Mouse (Mus musculus): ENCODE results near the gene Fbxw24.
"Not testable (repeated sequence)": the region's sequence is repeated elsewhere in the genome, so short reads cannot be mapped to it uniquely, and the experiment has no call there.

The Fbxw24 gene

DNA sequence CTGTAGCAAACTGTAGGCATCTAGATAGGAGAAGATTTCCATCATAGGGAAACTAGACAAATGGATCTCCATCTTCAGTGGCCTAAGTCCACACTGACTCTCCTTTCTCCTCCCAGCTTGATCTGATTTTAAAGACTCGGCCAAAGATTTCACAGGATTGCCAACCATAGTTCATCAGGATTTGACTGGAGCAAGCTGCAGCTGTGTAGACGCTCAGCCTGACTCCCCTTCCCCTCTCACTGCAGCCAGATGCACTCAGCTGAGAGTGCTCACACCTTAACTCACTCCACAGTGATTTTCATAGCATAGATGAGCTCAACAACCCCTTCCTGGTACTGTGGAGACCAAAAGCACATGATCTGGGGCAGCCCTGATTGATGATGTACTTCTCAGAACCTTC, at the start of gene Fbxw24:
Gene Fbxw24 (minus strand): TSS at position 101 of the 400 bp plus-strand sequence.
- DNase-seq: not testable (repeated sequence)

DNA sequence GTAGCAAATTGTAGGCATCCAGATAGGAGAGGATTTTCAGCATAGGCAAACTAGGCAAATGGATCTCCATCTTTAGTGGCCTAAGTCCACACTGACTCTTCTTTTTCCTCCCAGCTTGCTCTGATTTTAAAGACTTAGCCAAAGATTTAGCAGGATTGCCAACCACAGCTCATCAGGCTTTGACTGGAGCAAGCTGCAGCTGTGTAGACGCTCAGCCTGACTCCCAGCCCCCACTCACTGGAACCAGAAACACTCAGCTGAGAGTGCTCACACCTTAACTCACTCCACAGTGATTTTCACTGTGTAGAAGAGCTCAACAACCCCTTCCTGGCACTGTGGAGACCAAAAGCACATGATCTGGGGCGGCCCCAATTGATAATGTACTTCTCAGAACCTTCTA, 38.7 kb upstream of the Fbxw24 start, which contains the start of gene Fbxw25:
Gene Fbxw25 (minus strand): TSS at position 101 of the 400 bp plus-strand sequence.
- DNase-seq: not testable (repeated sequence)

GRCm38 (mm10) chr9:109606837-109607236, 19.0 kb downstream of the Fbxw24 start:
- not testable (repeated sequence) for DNase-seq

DNA sequence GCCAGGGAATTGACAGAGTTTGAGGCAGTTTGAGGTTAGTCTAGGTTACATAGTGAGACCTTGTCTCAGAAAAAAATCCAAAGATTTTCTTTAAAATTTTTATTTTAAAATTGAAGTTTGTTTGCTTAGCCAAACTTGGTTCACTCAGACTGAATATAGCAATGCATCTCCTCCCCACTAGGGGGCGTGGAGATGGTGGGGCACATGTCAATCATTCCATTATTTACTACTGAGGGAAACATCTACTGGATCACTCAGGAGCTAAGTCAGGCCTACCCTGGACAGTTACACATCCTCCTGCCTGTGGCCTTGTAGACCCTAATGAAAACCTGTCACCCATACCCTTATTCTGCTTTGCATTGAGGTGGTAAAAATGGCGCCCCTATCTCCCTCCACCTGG, 23.7 kb downstream of the Fbxw24 start:
- DNase-seq: not testable (repeated sequence)

DNA sequence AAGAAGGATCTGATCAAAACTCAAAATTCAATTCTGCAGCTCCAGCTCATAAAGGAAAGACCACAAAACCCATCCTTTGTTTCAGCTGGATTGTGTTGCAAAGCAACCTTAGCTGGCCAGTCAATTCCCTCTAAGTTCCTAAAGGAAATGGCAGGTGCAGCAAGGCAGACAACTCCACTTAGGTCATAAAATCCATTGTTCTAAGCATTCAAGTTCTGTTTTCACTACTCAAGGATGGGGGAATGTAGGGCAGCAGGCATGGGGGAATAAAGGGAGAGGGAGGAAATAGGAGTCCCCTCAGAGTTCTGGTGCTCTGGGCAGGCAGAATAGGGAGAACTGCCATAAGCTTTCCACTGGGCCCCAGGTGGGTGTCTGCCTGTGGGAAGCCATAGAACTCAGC, 28.6 kb downstream of the Fbxw24 start:
- no peak for DNase-seq

GRCm38 (mm10) chr9:109594866-109595265, 31.0 kb downstream of the Fbxw24 start:
- no peak for DNase-seq

DNA sequence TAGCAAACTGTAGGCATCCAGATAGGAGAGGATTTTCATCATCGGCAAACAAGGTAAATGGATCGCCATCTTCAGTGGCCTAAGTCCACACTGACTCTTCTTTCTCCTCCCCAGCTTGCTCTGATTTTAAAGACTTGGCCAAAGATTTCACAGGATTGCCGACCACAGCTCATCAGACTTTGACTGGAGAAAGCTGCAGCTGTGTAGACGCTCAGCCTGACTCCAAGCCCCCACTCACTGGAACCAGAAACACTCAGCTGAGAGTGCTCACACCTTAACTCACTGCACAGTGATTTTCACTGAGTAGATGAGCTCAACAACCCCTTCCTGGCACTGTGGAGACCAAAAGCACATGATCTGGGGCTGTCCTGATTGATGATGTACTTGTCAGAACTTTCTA, 57.7 kb downstream of the Fbxw24 start, which contains the start of gene Fbxw15:
Gene Fbxw15 (minus strand): TSS at position 101 of the 400 bp plus-strand sequence.
- not testable (repeated sequence) for DNase-seq

DNA sequence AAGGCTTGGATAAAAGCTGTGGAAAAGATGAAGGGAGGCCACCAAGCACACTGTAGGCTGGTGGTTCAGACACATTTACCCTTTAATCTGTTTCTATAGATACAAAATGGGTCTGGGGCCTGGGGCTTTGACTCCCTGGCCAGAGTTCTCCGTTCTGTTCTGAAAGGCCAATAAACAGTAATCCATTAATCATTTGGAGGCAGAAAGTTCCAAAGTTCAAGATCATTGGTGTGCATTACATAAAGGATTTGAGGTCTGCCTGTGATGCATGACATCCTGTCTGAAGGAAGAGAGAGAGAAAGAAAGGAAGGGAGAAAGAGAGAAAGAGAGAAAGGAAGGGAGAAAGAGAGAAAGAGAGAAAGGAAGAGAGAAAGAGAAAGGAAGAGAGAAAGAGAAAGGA, 60.3 kb downstream of the Fbxw24 start:
- DNase-seq: no peak

DNA sequence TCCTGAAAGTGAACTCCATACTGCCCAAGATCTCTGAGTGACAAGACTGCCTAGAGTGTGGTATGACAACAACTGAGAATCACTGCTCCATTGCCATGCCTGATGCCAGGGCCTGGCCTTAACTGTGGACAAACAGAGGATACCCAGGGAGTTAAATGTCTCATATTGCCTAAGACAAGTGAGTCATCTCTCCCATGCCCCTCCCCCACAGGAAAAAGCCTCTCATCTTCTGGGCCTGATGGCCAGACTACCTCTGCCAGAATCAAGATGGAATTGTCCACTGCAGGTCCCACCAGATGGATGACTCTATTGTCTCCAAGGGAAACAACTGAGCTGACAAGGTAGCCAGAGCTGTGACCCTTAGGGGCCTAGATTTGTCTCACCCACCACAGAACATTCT, 63.8 kb downstream of the Fbxw24 start:
- DNase-seq: not testable (repeated sequence)

- no peak for DNase-seq
Observed at GRCm38 (mm10) chr9:109552483-109552882, 73.4 kb downstream of the Fbxw24 start.
